Comparison of ENCODE assay signal across 17 mouse cellular contexts in genomic region chrX:143164945-143165344, GRCm38 (mm10).
DNase-seq lines count a peak whose midpoint lies in the region; TF ChIP-seq lines count a peak whose summit lies in the region.
"Had no signal": no experiment of that assay in that cellular context is flagged by ENCODE, and none has a peak within 500 bp of the region (broad histone marks: within the 10 kb centered on the region; RNA-seq: fewer than 3 reads in every experiment).

No protein-coding gene starts in this region.

- dilution Hi-C loops in CH12.LX (cut with MboI; ENCODE audit: extremely low pct_ligation_motif_present, extremely low pct_unique_long_range_greater_than_20kb, low sequenced_read_pairs): no loop called here

- H3K4me2 ChIP-seq in CH12.LX (ENCODE audit: insufficient read depth, low read depth, poor library complexity, severe bottlenecking): no peak overlapping the region

- TF ChIP-seq CTCF in CH12.LX (conservative IDR thresholded peaks at IDR 0.05 in 1 of 2, IDR thresholded peaks at IDR 0.05 in 1 of 2; ENCODE audit: low read depth in 2 of 2, low read length in 2 of 2): no peak

- no peaks in the 10 kb centered on the region for H3K27me3 ChIP-seq in CH12.LX (replicated peaks)

- in situ Hi-C loops in CH12.LX (cut with MboI; ENCODE audit: low pct_ligation_motif_present, low pct_unique_long_range_greater_than_20kb, low sequenced_read_pairs): no loop called here

- H3K9me3 ChIP-seq in CH12.LX (replicated peaks; ENCODE audit: low read length): no peaks in the 10 kb centered on the region
- H3K9me3 ChIP-seq: G1E had no signal

- no peaks in the 10 kb centered on the region for H3K79me2 ChIP-seq in CH12.LX (replicated peaks; ENCODE audit: control insufficient read depth, extremely low read depth, insufficient read depth, poor library complexity, severe bottlenecking)

- no peaks in the 10 kb centered on the region; a peak in 1 of 4 replicates for H3K4me1 ChIP-seq in CH12.LX (ENCODE audit: control insufficient read depth in 1 of 2, insufficient read depth in 2 of 2)

- TF ChIP-seq EP300 in CH12.LX (IDR thresholded peaks at IDR 0.05; ENCODE audit: low read length): peak; percentile 85

- no peak overlapping the region for H3K9ac ChIP-seq in CH12.LX (ENCODE audit: insufficient read depth, low read depth)

- no peak for TF ChIP-seq POLR2A in CH12.LX (IDR thresholded peaks at IDR 0.05; ENCODE audit: low read depth, low read length)

- H3K36me3 ChIP-seq in CH12.LX (replicated peaks in 1 of 2; ENCODE audit: control insufficient read depth in 1 of 2, insufficient read depth in 1 of 2, low read length in 1 of 2): no peaks in the 10 kb centered on the region
- H3K36me3 ChIP-seq: G1E had no signal

- no peak overlapping the region for H3K4me3 ChIP-seq in CH12.LX (replicated peaks in 1 of 3; ENCODE audit: low read depth in 2 of 3, low read length in 2 of 3, poor library complexity in 1 of 3)

- DNase-seq in 3T3-L1 (ENCODE audit: low read depth, low spot score) (peak; percentile 13), CH12.LX (ENCODE audit: extremely low read depth) (peak; percentile 20)
- no peak for DNase-seq in kidney, postnatal 10 days
- DNase-seq in gastrocnemius, adult 8-10 months (ENCODE audit: low spot score in 2 of 2): no peak
- DNase-seq: adrenal gland, adult 2 months; adrenal gland, adult 8-10 months; adrenal gland, postnatal 10 days; adrenal gland, postnatal 14 days; adrenal gland, postnatal 25 days; adrenal gland, postnatal 36 days; B cell, adult 2 months; cerebellum, adult 11 months; cerebellum, adult 11-12 months; cerebellum, adult 18-20 months; cerebellum, adult 2 months; cerebellum, adult 8-10 months had no signal

- TF ChIP-seq RAD21 in CH12.LX (IDR thresholded peaks at IDR 0.05; ENCODE audit: low read depth, low read length): no peak

- H3K27ac ChIP-seq in CH12.LX (ENCODE audit: insufficient read depth, low read depth): no peak overlapping the region

TF ChIP-seq in CH12.LX, 34 proteins besides CTCF, POLR2A, EP300 and RAD21:
- TF ChIP-seq JUND (conservative IDR thresholded peaks at IDR 0.05; ENCODE audit: low read depth, low read length) (peak; percentile 94), JUN (IDR thresholded peaks at IDR 0.05; ENCODE audit: insufficient read depth, low read depth, low read length) (peak; percentile 87), ZKSCAN1 (IDR thresholded peaks at IDR 0.05; ENCODE audit: borderline replicate concordance, low read depth, low read length) (no peak), PAX5 (IDR thresholded peaks at IDR 0.05; ENCODE audit: low read length) (no peak), NRF1 (IDR thresholded peaks at IDR 0.05; ENCODE audit: low read depth, low read length) (no peak), ELF1 (IDR thresholded peaks at IDR 0.05; ENCODE audit: low read depth, low read length) (no peak), MEF2A (IDR thresholded peaks at IDR 0.05; ENCODE audit: borderline replicate concordance, low read depth, low read length) (peak; percentile 84)
TF ChIP-seq in CH12.LX: peak in this region for 3.

Comparison
In these comparisons a context has a peak if more than half of its experiments do, and no peak if none do; other contexts are left out.
1. DNase-seq: peak in 3T3-L1 (single experiment) and CH12.LX (single experiment); none in kidney, postnatal 10 days (single experiment) and gastrocnemius, adult 8-10 months (0 of 2).